Mouse (Mus musculus) lung, postnatal 14 days (tissue): Measurements from ENCODE around the gene Mvb12a.

Source experiments
- DNase-seq: peaks from one replicate; pipeline ENCODE4 v3.0.0; 2021

Gene Mvb12a

GRCm38 (mm10) chr8:71542632-71543343 is at the start of gene Mvb12a:
TSS of gene Mvb12a (plus strand) at chr8:71542922.
- DNase-seq, result peak; percentile 96

GRCm38 (mm10) chr8:71495039-71495438 is 47.7 kb upstream of the Mvb12a start:
- DNase-seq, result peak; percentile 91

DNA sequence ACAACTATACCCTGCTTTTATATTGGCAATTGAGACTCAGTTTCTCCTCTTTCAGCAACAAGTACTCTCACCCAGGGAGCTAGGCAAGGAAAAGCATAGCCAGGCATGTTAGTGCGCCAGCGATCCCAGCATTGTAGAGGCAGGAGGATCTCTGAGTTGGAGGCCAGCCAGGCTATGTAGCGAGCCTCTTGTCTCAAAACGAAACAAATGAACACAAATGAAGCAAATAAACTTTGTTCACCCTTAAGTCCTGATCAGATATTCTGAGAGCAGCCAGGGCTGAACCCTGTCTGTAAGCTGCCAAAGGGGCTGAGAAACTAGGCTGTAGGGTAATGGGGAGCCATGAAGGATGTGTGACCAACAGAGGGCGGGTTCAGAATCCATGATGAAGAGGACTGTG is 46.9 kb upstream of the Mvb12a start:
- peak; percentile 33 for DNase-seq

- DNase-seq, result peak; percentile 94
These were observed 46.2 kb upstream of the Mvb12a start for GRCm38 (mm10) chr8:71496481-71496880.

GRCm38 (mm10) chr8:71497077-71497645 is 45.6 kb upstream of the Mvb12a start:
- no peak for DNase-seq

- DNase-seq, result no peak
These were observed 44.7 kb upstream of the Mvb12a start for GRCm38 (mm10) chr8:71497881-71498501.

DNA sequence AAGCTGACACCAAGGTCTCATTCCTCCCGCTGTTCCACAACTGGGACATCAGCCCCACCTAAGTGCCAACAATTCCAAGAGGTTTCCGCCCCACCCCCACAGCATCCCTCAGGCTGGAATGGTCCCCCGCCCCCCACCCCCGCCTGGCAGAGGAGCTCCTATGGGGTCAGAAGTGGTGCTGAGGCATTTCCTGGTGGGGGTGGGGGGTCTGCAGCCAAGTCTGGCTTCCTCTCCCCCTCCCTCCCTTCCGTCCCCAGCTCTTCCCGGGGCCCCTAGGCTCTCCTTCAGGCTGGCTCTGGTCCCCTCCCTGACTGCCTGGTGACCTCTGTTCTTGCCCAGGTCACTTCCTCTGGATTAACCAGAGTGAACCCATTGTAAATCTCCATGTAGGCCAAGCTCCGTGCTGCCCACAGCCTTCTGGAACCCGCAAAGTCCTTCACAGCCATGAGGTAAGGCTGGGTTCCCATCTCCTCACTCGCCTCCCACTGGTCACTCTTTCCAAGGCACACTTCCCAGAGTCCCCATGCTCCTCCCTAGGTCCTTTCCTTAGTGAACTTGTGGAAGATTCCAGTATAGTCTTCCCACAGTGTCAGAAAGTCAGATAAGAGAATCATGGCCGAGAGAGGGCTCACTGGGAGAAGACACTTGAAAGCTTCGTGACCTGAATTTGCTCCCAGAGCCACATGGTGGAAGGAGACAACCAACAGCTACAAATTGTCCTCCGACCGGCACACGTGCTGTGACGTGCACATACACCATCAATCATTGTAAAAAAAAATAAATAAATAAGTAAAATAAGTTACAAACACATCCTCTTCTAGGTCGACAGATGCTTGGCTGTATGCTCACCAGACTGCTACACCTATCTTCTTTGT is 43.7 kb upstream of the Mvb12a start:
- DNase-seq, result peak; percentile 58

GRCm38 (mm10) chr8:71504349-71504748 is 38.4 kb upstream of the Mvb12a start:
- no peak for DNase-seq

GRCm38 (mm10) chr8:71505326-71505725 is 37.4 kb upstream of the Mvb12a start:
- no peak for DNase-seq

DNA sequence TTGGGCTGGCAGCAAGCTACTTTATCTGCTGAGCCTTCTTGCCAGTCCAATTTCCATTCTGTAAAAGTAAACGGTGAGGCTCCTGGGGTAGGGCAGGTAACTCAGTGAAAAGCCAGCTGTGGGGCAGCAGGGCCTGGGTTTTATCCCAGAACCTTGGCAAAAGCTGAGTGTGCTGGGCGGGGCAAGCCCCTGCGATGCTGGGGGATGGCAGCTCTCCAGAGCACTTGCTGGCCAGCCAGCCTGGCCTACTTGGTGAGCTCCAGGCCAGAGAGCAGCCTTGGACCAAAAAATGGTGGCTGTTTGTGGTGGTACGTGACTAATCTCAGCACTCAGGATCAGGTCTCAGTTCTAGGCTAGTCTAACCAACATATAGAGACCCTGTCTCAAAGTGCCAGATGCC is 36.7 kb upstream of the Mvb12a start:
- DNase-seq, result peak; percentile 46

DNA sequence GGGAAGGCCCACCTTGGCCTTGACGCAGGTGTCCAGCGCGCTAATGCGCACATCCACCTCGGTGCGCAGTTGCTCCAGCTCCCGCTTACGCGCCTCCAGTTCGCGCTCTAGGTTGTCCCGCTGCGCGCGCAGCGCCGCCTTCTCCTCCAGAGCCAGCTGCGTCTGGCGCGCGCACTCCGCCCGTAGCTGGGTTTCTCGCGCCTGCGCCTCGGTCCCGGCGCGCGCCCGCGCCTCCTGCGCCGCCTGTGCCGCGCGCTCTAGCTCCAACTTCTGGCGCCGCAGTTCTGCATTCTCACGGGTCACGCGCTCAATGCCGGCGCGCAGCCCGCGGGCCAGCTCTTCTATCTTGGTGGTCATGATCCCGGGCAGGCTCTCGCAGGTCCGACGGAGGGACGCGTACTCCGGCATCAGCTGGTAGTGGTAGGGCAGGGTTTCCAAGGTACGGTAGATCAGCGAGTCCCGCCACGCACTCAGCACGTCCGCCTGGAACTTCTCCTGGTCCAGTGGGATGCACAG is 35.1 kb upstream of the Mvb12a start:
- DNase-seq, result peak; percentile 70

GRCm38 (mm10) chr8:71509316-71509715 is 33.4 kb upstream of the Mvb12a start:
- no peak for DNase-seq

DNA sequence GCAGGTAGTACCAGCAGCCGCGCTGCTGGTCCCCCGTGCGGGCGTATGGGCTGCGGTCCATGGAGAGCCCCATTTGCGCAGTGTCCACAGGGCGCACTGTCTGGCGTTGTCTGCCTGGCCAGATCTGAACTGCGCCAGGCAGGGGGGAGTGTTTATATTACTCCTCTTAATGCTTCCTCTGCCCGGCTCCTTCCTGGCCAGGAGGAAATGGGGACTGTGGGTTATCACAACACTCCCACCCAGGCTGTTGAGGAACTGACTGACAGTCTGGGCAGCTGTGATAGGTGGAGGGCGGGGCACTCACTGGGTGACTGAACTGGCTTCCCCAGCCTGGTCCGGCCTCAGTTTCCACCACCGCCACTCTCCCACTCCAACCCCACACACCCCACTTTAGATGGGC is 31.1 kb upstream of the Mvb12a start, which contains the start of gene Plvap:
TSS of gene Plvap (minus strand) at position 109 of the 400 bp plus-strand sequence.
- peak; percentile 62 for DNase-seq

GRCm38 (mm10) chr8:71513018-71513754 is 29.5 kb upstream of the Mvb12a start:
- no peak for DNase-seq

DNA sequence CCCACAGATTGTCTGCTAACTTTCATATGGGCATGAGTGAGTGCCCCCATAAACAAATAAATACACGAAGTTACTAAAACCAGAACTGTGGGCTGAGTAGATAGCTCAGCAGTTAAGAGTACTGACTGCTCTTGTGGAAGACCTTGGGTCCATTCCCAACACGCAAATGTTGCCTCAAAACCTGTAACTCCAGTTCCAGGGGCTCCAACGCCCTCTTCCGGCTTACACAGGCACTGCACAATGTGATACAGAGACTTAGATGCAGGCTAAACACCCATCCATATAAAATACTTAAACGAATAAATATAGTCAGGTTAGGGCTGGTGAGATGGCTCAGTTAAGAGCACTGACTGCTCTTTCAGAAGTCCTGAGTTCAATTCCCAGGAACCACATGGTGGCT is 27.7 kb upstream of the Mvb12a start:
- DNase-seq, result no peak

GRCm38 (mm10) chr8:71516786-71517185 is 25.9 kb upstream of the Mvb12a start:
- DNase-seq, result no peak

DNA sequence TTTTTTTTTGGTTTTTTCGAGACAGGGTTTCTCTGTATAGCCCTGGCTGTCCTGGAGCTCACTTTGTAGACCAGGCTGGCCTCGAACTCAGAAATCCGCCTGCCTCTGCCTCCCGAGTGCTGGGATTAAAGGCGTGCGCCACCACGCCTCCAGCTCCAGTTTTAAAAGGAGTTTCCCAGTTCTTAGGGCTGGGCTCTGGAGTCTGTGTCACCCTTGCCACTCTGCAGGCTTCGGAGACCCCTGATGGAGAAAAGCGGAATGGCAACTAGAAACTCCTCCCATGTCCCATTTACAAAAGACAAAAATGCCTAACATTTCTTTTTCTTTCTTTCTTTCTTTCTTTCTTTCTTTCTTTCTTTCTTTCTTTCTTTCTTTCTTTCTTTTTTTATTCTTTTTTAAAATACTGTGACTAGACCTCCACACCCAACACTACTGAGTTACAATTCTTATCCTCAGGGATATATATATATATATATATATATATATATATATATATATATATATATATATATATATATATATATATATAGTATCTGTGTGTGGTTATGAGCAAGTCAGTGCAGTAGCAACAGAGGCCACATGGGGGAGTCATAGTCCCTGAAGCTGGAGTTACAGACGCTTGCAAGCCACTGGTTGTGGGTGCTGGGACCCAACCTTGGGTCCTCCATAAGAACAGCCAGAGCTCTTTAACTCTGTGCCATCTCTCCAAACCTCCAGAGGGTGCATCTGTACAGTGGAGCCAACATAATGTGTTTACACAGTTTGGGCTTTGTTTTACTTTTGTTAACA is 23.5 kb upstream of the Mvb12a start:
- peak; percentile 83 for DNase-seq

- DNase-seq, result peak; percentile 98
These were observed 21.1 kb upstream of the Mvb12a start for GRCm38 (mm10) chr8:71521634-71522033.

GRCm38 (mm10) chr8:71525226-71526050 is 17.3 kb upstream of the Mvb12a start, which contains the start of gene Ccdc194:
TSS of gene Ccdc194 (minus strand) at chr8:71525711.
- DNase-seq, result no peak

DNA sequence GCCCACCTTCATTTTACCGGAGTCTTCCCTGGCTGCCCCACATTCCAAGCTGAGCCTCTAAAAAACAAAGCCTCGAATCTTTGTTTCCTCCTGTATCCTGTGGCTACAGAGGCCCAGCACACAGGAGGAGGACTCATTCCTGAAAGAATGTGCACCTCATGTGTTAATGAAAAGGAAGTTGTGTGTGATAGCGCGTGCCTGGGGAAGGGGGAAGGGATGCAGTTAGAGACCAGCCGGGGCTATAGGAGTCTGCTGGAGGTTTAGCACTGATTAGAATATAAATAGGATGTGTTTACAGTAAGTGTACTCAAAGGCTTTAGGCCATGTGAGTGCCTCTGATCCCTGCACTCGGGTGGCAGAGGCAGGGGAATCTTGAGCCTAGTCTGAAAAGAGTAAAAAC is 16.4 kb upstream of the Mvb12a start:
- no peak for DNase-seq
